Mouse (Mus musculus) monocyte, adult 5-6 weeks (primary cell): ENCODE measurements around the gene Zdhhc6. TPM values are rescaled to one million over a fixed set of nuclear protein-coding genes. Genes with fewer than 3 reads are reported as not detected.

Experiments
- ATAC-seq: fragments of 153-309, 156-312 bp; replicated peaks from 2 replicates; pipeline ENCODE4 v1.8.0; 2017; ENCODE audit warnings: mild to moderate bottlenecking; ENCODE audit not compliant: low TSS enrichment, insufficient number of reproducible peaks, severe bottlenecking, poor library complexity, low FRiP score
- total RNA-seq: library from RNA; stranded (forward); fragments of 200-1000, 200-491, 200-594 nt; gene quantifications from 3 replicates; pipeline ENCODE4 v1.2.3, GENCODE M21; 2017

Zdhhc6 gene
- 83.3 to 102 TPM (median 84.5 TPM) in 3 replicates for total RNA-seq

DNA sequence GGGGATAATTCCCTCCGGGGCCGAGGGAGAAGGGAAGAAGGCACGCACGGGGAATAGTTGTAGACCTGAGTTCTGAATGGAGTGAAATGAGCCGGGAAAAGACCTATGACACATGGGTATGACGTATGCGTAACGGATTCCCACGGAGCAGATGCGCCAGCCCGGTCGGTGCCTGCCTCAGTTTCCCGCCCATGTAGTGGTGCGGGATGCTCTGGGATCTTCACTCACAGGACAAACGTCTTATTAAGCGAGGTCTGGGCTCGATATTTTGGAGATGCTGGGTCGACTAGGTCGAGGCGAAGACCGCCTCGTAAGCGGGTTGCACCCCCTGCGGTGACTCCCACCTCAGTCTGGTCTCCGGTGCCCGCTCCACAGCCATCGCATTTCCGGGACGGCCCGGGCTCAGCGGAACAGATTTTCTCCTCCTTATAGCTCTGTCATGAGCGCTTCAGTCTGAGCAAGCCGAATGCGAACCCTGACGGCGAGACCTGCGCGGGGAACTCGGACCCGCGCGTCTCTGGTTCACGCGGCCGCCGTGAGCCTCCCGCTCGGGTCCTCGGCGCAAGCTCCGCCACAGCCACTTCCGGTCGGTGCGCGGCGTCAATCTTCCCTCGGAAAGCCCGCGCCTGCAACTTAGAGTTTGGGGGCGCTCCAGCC, at the start of gene Zdhhc6:
Gene Zdhhc6, minus strand, starts transcription at position 581 of the 657 bp plus-strand sequence.
- ATAC-seq: peak; percentile 47

- ATAC-seq: no peak
These were observed 46.8 kb upstream of the Zdhhc6 start for GRCm38 (mm10) chr19:55362606-55363005.

- ATAC-seq: no peak
These were observed 35.0 kb upstream of the Zdhhc6 start for GRCm38 (mm10) chr19:55350673-55351378.

DNA sequence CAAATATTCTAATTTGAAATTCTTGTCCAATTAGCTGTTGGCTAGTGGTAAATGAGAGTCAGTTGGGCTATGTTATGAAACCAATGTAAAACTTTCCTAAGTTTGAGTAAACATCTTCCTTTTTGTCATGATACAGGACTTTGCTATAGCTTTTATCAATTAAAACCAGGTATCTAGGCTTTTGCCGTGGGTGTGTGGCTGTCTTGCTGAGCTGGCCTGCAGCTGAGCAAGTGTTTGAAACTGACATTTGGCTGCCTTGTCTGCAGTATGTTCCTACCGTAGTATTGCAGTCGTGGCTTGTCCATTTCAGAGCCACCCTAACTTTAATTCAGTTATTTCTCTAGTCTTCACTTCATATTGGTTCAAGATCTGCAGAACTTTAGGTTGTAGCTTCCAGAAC, 32.4 kb upstream of the Zdhhc6 start:
- no peak for ATAC-seq

DNA sequence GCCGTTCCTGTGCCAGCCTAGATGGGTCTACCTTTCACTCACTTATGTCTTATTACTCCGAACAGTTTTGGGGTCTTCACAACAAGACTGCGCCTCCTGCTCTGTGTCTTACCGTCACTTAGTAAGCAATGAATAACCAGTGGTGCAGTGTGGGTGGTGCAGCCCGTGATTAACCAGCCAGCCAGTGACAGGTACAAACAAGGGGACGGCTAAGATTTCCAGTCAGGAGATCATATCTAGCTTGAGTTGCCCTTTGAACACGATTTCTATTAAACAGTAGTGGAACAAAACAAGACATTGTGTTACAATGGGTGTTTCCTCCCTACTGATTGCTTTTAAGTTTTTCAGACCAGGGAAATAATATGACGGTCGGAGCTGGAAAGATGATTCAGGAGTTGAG, 27.4 kb upstream of the Zdhhc6 start:
- ATAC-seq: no peak

DNA sequence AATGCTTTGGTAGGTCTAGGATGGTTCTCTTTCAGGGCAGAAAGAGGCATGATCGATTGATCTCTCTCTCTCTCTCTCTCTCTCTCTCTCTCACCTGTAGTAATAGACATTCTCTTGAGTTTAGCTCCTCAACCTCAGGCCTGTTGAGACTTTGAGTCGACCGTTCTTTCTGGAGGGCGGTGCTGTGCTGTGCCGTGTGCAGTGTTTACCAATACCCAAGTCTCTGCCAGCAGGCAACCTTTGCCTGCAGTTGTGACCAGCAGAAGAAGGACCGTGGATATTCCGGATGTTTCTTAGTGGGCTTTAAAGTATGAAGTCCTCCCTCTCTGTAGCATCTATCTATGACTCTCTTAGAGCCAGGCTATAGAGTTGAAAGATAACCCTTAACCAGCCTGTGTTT, 26.6 kb upstream of the Zdhhc6 start:
- ATAC-seq: no peak

- ATAC-seq: no peak
These were observed 25.5 kb upstream of the Zdhhc6 start for GRCm38 (mm10) chr19:55341377-55341776.

DNA sequence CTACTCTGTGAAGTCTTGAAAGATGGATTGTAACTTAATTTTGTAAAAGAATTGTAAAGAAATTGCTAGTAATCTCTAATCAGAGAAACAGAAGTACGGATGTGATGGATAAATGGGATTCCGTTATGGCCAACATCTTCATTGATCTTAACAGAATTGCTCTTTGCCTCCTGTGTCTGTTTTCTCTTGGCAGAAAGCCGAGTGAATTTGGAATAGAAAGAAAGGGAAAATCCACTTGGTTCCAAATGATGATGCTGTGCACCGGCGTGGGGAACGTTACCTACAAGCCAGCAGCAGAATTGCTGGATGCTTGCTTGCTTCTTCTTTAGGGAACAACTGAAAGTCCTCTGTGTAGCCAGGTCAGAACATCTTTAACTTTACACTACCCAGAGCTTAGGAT, 24.7 kb upstream of the Zdhhc6 start:
- no peak for ATAC-seq

- ATAC-seq: no peak
These were observed 21.8 kb upstream of the Zdhhc6 start for GRCm38 (mm10) chr19:55337664-55338063.

GRCm38 (mm10) chr19:55337066-55337465, 21.2 kb upstream of the Zdhhc6 start:
- no peak for ATAC-seq

DNA sequence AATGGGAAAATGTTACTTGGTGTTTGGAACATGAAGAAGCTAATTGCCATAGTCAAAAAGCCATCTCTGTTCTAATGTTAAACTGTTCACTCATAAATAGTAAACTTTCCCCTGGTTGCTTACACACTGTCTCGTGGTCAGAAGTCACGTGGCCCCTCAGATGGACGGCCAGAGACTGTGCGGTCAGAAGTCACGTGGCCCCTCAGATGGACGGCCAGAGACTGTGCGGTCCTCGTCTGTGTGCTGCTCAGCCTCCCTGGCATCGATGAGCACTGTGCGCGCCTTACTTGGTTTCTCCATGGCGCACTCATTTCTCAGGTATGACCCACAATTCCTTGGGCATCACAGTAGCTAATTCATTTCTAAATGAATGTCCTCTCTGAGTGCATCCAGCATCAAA, 20.6 kb upstream of the Zdhhc6 start:
- no peak for ATAC-seq

GRCm38 (mm10) chr19:55335881-55336280, 20.0 kb upstream of the Zdhhc6 start:
- no peak for ATAC-seq

- ATAC-seq: peak; percentile 87
These were observed 16.9 kb upstream of the Zdhhc6 start for GRCm38 (mm10) chr19:55332641-55333268.

DNA sequence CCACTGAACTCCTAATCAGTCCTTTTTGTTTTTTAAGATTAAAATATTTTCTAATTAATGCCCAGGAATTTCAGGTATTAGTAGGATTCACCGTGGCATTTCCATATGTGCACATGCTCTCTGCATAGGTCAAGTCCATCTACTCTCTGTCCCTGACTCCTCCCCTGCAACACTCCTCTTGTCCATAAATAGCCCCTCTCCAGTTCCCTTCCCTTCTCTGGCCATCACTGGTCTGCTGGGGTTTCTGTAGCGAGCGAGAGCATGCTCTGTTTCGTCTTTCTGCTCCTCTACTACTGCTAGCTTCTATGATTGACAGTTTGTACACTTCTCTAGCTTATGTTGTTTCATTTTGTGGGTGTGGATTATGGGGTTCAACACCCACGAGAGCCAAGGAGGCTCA, 15.9 kb upstream of the Zdhhc6 start:
- ATAC-seq: no peak

- ATAC-seq: no peak
These were observed 11.7 kb upstream of the Zdhhc6 start for GRCm38 (mm10) chr19:55327510-55327909.

GRCm38 (mm10) chr19:55322604-55323003, 6.8 kb upstream of the Zdhhc6 start:
- ATAC-seq: no peak

GRCm38 (mm10) chr19:55319521-55319920, 3.7 kb upstream of the Zdhhc6 start:
- ATAC-seq: no peak

DNA sequence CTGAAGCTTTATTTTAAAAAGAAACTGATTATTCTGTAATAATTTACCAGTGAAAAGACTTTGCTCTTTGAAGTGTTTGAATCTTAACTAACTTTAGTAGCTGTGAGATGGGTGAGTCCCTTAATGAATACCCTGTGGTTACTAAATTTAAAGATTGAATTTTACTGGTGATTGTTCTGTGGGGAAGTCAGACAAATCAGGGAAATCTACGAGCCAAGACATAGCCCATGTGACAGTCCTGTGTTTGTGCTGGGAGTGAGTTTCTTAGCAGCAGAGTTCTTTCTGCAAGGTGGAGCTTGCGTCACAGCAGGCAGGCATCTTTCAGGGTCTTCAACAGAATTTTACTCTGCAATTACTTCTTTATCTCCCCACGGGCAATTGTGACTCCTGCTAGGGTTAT, 3.2 kb upstream of the Zdhhc6 start:
- no peak for ATAC-seq

DNA sequence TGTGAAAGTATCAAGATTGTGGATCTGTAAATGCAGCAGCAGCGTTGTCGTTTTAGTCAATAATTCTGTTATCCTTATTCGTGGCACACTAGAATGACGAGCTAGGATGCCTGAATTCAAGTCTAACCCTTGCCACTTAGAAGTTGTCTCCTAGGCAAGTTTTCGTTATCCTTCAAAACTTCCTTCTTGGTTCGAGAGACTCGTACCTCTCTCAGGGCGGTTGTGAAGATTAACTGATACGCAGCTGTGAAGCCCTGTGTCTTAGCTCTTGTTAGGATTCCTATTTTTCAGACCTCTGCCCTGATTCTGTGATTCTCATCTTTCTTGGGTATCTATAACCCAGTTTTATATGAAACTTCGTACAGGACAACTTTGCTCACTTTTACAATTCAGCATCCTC, 1.1 kb upstream of the Zdhhc6 start:
- ATAC-seq: no peak

GRCm38 (mm10) chr19:55316109-55316714, 380 bp upstream of the Zdhhc6 start, which contains the start of gene Vti1a:
Vti1a (plus strand) TSS chr19:55316295.
- ATAC-seq: peak; percentile 73
